Mouse (Mus musculus): ENCODE data around the gene Poc1b.

GRCm38 (mm10) chr10:99107964-99108363, 1.1 kb downstream of the Poc1b start, which contains the start of gene Galnt4:
- TF ChIP-seq CTCF (IDR thresholded peaks at IDR 0.05) (peak; percentile 85), POLR2A (IDR thresholded peaks at IDR 0.05; ENCODE audit: insufficient read depth, low read depth, low read length) (peak; percentile 60)
